Mouse (Mus musculus): ENCODE data around the gene Pradc1. TPM values are rescaled to one million over a fixed set of nuclear protein-coding genes. Genes with fewer than 3 reads are reported as not detected.

The Pradc1 gene
- polyA plus RNA-seq, 1 experiment from 2014 or later: 40.8 TPM

DNA sequence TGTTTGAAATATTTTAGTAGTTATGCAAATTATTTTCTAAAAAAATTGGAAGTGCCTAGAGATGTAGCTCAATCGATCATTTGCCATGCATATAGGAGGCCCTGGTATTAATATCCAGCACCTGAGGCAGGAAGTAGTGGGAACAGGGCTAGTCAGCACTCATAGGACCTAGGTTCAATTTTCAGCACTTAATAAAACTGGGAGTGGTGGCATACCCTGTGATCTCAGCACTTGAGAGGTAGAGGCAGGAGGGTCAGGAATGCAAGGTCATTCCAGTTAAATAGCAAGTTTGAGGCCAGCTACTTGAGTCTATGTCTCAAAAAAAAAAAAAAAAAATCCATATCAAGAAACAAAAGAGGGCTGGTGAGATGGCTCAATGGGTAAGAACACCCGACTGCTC is 32.6 kb downstream of the Pradc1 start:
- no peak for ATAC-seq
- Histone ChIP-seq H3K27me3 (replicated peaks) (peaks cover 50% of the 10 kb centered on the region), H3K9ac (no peak overlapping the region), H3K27ac (no peak overlapping the region), H3K9me3 (replicated peaks) (no peaks in the 10 kb centered on the region), H3K36me3 (no peaks in the 10 kb centered on the region), H3K4me3 (no peak overlapping the region), H3K4me1 (no peaks in the 10 kb centered on the region), H3K4me2 (no peak overlapping the region)
- WGBS (ENCODE audit: insufficient replicate concordance): 71% methylated on average over 2 of the region's 2 CpGs

DNA sequence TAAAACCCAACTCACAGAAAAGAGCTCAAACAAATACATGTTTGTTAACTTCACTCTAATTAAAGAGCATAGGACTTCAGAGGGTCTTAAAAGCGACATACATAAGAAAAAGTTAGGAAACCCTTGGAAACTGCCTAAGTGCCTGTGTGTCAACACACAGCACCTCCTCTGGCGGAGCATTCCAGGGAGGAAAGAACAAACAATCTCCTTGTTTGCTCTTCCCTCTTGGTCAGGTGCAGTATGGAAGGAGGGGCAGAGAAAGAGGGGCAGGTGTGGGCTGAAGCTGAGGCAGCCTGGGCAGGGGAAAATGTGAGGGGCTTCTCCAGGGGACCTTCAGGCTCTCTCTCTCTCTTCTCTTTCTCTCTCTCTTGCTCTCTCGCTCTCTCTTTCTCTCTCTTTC is 35.9 kb downstream of the Pradc1 start:
- H3K4me3 ChIP-seq: no peak overlapping the region
- ATAC-seq: no peak
- no peaks in the 10 kb centered on the region for H3K9me3 ChIP-seq (replicated peaks)
- no peak overlapping the region for H3K4me2 ChIP-seq
- no peak overlapping the region for H3K27ac ChIP-seq
- no peaks in the 10 kb centered on the region for H3K36me3 ChIP-seq
- no peak overlapping the region for H3K9ac ChIP-seq
- WGBS (ENCODE audit: insufficient replicate concordance): 35% methylated on average over 3 of the region's 3 CpGs
- H3K4me1 ChIP-seq: no peaks in the 10 kb centered on the region
- peaks cover 28% of the 10 kb centered on the region; the same call in 1 of the 2 replicates for H3K27me3 ChIP-seq (replicated peaks)

GRCm38 (mm10) chr6:85410771-85411273 is 40.9 kb downstream of the Pradc1 start:
- no peak overlapping the region for H3K27ac ChIP-seq
- no peaks in the 10 kb centered on the region for H3K36me3 ChIP-seq
- no peak overlapping the region for H3K4me2 ChIP-seq
- H3K4me1 ChIP-seq: no peaks in the 10 kb centered on the region
- peak; percentile 49; the same call in 1 of the 2 replicates for ATAC-seq
- no peaks in the 10 kb centered on the region for H3K9me3 ChIP-seq (replicated peaks)
- H3K27me3 ChIP-seq (replicated peaks): peaks cover 61% of the 10 kb centered on the region
- H3K4me3 ChIP-seq: no peak overlapping the region
- WGBS (ENCODE audit: insufficient replicate concordance): 8% methylated on average over 13 of the region's 13 CpGs
- H3K9ac ChIP-seq: no peak overlapping the region

DNA sequence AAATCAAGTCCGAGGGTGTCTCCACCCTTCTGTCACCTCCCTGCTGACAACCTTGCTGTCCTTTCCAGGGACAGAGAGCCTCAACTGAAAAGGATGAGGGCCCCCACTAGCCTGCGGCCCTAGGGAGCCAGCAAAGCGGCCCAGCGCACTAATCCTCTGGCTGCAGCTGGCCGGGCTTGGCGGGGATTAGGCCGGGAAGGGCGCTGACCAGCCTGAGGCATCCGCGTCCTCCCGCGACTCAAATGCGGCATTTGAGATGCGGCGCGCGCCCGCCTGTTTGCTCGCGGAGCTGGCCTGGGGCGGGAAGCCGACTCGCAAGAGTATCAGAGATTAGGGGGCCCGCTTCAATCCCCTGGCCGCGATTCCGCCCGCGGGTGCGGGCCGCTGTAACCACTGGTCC is 42.8 kb downstream of the Pradc1 start:
- Histone ChIP-seq H3K9me3 (replicated peaks) (no peaks in the 10 kb centered on the region), H3K4me2 (peak overlapping the region; percentile 9; the same call in 1 of the 2 replicates), H3K4me3 (no peak overlapping the region), H3K36me3 (no peaks in the 10 kb centered on the region), H3K27ac (no peak overlapping the region), H3K27me3 (replicated peaks) (peaks cover 77% of the 10 kb centered on the region), H3K9ac (no peak overlapping the region), H3K4me1 (no peaks in the 10 kb centered on the region)
- WGBS (ENCODE audit: insufficient replicate concordance): 4% methylated on average over 31 of the region's 31 CpGs
- ATAC-seq: no peak

DNA sequence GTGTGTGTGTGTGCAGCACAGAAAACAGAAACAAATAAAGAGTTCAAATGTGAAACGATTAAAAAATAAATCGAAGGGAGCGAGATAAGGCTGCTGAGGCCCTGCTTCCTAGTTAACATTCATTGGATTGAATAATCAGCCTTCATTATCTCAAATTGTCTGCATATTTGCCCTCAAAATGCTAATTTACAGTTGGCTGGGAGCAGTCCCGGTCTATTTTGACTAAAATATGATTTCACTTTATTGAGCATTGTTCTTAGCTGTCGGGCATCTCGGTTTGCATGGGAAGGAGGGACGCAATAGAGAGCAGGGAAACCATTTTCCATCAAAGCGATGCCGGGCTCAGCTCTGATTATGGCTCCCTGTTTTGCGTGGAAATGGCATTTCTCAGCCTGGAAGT is 48.7 kb downstream of the Pradc1 start:
- Histone ChIP-seq H3K4me3 (no peak overlapping the region), H3K36me3 (no peaks in the 10 kb centered on the region), H3K27ac (no peak overlapping the region), H3K27me3 (replicated peaks) (peaks cover 54% of the 10 kb centered on the region), H3K4me1 (no peaks in the 10 kb centered on the region), H3K9me3 (replicated peaks) (no peaks in the 10 kb centered on the region), H3K4me2 (no peak overlapping the region), H3K9ac (no peak overlapping the region)
- WGBS (ENCODE audit: insufficient replicate concordance): 71% methylated on average over 10 of the region's 10 CpGs
- ATAC-seq: no peak

DNA sequence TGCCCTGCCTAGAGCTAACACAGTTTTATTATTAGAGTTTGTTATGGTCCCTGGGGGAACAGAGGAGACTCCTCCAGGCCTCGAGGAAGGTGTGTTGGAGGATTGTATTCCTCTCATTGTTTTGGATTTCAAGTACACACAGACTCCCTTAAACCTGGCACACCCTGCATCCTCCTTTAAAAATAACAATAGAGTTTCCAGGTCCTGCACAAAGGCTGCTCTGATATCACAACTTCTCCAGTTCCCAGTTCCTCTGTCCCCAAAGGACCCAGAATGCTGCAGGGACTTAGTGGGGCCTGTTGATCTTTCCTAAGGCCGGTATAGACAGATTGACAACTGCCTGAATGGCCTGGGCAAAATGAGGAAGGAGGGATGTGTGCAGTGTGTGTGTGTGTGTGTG is 49.2 kb downstream of the Pradc1 start:
- WGBS (ENCODE audit: insufficient replicate concordance): 28% methylated on average over 2 of the region's 2 CpGs
- peaks cover 50% of the 10 kb centered on the region for H3K27me3 ChIP-seq (replicated peaks)
- H3K4me3 ChIP-seq: no peak overlapping the region
- no peak for ATAC-seq
- H3K4me2 ChIP-seq: no peak overlapping the region
- H3K4me1 ChIP-seq: no peaks in the 10 kb centered on the region
- H3K27ac ChIP-seq: no peak overlapping the region
- H3K9ac ChIP-seq: no peak overlapping the region
- no peaks in the 10 kb centered on the region for H3K36me3 ChIP-seq
- no peaks in the 10 kb centered on the region for H3K9me3 ChIP-seq (replicated peaks)

GRCm38 (mm10) chr6:85399715-85400114 is 52.1 kb downstream of the Pradc1 start:
- no peak overlapping the region for H3K27ac ChIP-seq
- no peak for ATAC-seq
- H3K4me3 ChIP-seq: no peak overlapping the region
- no peak overlapping the region for H3K9ac ChIP-seq
- 28% methylated on average over 5 of the region's 5 CpGs for WGBS (ENCODE audit: insufficient replicate concordance)
- no peaks in the 10 kb centered on the region for H3K36me3 ChIP-seq
- H3K9me3 ChIP-seq (replicated peaks): no peaks in the 10 kb centered on the region
- peaks cover 27% of the 10 kb centered on the region for H3K27me3 ChIP-seq (replicated peaks)
- H3K4me2 ChIP-seq: no peak overlapping the region
- H3K4me1 ChIP-seq: no peaks in the 10 kb centered on the region

DNA sequence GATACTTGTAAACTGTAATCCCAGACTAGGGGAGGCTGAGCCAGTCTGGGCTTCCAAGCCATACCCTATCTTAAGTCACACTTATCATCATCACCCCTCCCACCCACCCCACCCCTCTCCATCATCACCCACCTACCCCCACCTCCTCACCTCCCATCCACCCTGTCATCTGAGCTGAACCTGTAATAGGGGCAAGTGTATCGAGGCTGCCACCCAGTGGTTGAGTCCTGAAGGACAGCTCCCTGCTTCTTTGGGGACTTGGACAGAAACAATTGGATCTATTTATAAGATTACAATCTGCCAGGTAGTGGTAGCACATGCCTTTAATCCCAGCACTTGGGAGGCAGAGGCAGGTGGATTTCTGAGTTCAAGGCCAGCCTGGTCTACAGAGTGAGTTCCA is 54.6 kb downstream of the Pradc1 start:
- ATAC-seq: no peak
- Histone ChIP-seq H3K27me3 (replicated peaks) (peaks cover 27% of the 10 kb centered on the region), H3K9ac (no peak overlapping the region), H3K4me3 (no peak overlapping the region), H3K4me2 (no peak overlapping the region), H3K9me3 (replicated peaks) (no peaks in the 10 kb centered on the region), H3K27ac (no peak overlapping the region), H3K36me3 (no peaks in the 10 kb centered on the region), H3K4me1 (no peaks in the 10 kb centered on the region)
- 0% methylated on average over 1 of the region's 1 CpGs for WGBS (ENCODE audit: insufficient replicate concordance)

Other genes with a start within 250 kb of the Pradc1 start
- 2.6 and 3.1 TPM in 2 replicates for gene Sfxn5, start 118.5 kb downstream of the Pradc1 start, polyA plus RNA-seq (2016; fragmentation: Nextera tagmentation; extraction: Ambion mirVana)
- gene Rab11fip5, start 77.3 kb downstream of the Pradc1 start, polyA plus RNA-seq (2016; fragmentation: Nextera tagmentation; extraction: Ambion mirVana): 0.68 and 0.79 TPM in 2 replicates
- not detected in 2 replicates for gene Noto, start 28.1 kb downstream of the Pradc1 start, polyA plus RNA-seq (2016; fragmentation: Nextera tagmentation; extraction: Ambion mirVana)
- 41.6 and 45.4 TPM in 2 replicates for gene Smyd5, start 20.0 kb downstream of the Pradc1 start, polyA plus RNA-seq (2016; fragmentation: Nextera tagmentation; extraction: Ambion mirVana)
- gene Cct7, start 456 bp downstream of the Pradc1 start, polyA plus RNA-seq (2016; fragmentation: Nextera tagmentation; extraction: Ambion mirVana): 457 and 480 TPM in 2 replicates
- 0.01 and 0.06 TPM in 2 replicates for gene Fbxo41, start 51.0 kb upstream of the Pradc1 start, polyA plus RNA-seq (2016; fragmentation: Nextera tagmentation; extraction: Ambion mirVana)
- not detected in 2 replicates for gene Egr4, start 61.6 kb upstream of the Pradc1 start, polyA plus RNA-seq (2016; fragmentation: Nextera tagmentation; extraction: Ambion mirVana)
- gene Alms1, start 135.6 kb upstream of the Pradc1 start, polyA plus RNA-seq (2016; fragmentation: Nextera tagmentation; extraction: Ambion mirVana): 3.2 and 3.4 TPM in 2 replicates

Data from liver, embryonic 12.5 days (tissue).